Mouse (Mus musculus): Measurements from ENCODE around the gene Camk2b. TPM values are rescaled to one million over a fixed set of nuclear protein-coding genes. Genes with fewer than 3 reads are reported as not detected.
"Not testable (repeated sequence)": the region's sequence is repeated elsewhere in the genome, so short reads cannot be mapped to it uniquely, and the experiment has no call there.

The Camk2b gene
- total RNA-seq (2014; rRNA removed) (188 and 212 TPM in 2 replicates), polyA plus RNA-seq (2015; fragmentation: Nextera tagmentation; extraction: Ambion mirVana) (160 and 165 TPM in 2 replicates)

- ATAC-seq, result no peak
- peak within 1 kb of the TSS; percentile 94 for H3K27ac ChIP-seq
- peak within 1 kb of the TSS; percentile 77 for H3K4me3 ChIP-seq (ENCODE audit: low read length)
- DNase-seq (ENCODE audit: low spot score), result no peak
- peaks cover 12% of the 10 kb centered on the region for H3K4me1 ChIP-seq (ENCODE audit: insufficient read depth, low read length)
- no peak for TF ChIP-seq CTCF (IDR thresholded peaks at IDR 0.05; ENCODE audit: low read depth)
- no peaks in the 10 kb centered on the region for H3K36me3 ChIP-seq (ENCODE audit: insufficient read depth, low read length)
- peak within 1 kb of the TSS; percentile 64 for H3K4me2 ChIP-seq (ENCODE audit: low read depth, low read length)
- 11% methylated on average over 6 of the region's 6 CpGs for WGBS
- H3K9ac ChIP-seq (replicated peaks; ENCODE audit: low read length), result peak within 1 kb of the TSS; percentile 89
- no peaks in the 10 kb centered on the region for H3K9me3 ChIP-seq (ENCODE audit: low read length)
- H3K27me3 ChIP-seq (ENCODE audit: insufficient read depth, low read length), result peaks cover 14% of the 10 kb centered on the region; the same call in 1 of the 2 replicates
Observed at GRCm38 (mm10) chr11:6066176-6066575, at the start of gene Camk2b. Gene Camk2b, minus strand, starts transcription at chr11:6066362.

- Histone ChIP-seq H3K4me1 (ENCODE audit: insufficient read depth, low read length) (no peaks in the 10 kb centered on the region), H3K9me3 (ENCODE audit: low read length) (no peaks in the 10 kb centered on the region), H3K36me3 (ENCODE audit: insufficient read depth, low read length) (peaks cover 37% of the 10 kb centered on the region), H3K27ac (no peak overlapping the region), H3K27me3 (ENCODE audit: insufficient read depth, low read length) (no peaks in the 10 kb centered on the region), H3K4me3 (ENCODE audit: low read length) (no peak overlapping the region), H3K9ac (replicated peaks; ENCODE audit: low read length) (no peak overlapping the region), H3K4me2 (ENCODE audit: low read depth, low read length) (no peak overlapping the region)
- 96% methylated on average over 5 of the region's 5 CpGs for WGBS
- ATAC-seq (no peak), DNase-seq (ENCODE audit: low spot score) (no peak)
- no peak for TF ChIP-seq CTCF (IDR thresholded peaks at IDR 0.05; ENCODE audit: low read depth)
Observed at GRCm38 (mm10) chr11:6111734-6112484, 45.7 kb upstream of the Camk2b start.

- Histone ChIP-seq H3K9me3 (ENCODE audit: low read length) (no peaks in the 10 kb centered on the region), H3K27ac (no peak overlapping the region), H3K4me2 (ENCODE audit: low read depth, low read length) (no peak overlapping the region), H3K9ac (replicated peaks; ENCODE audit: low read length) (no peak overlapping the region), H3K4me1 (ENCODE audit: insufficient read depth, low read length) (no peaks in the 10 kb centered on the region), H3K36me3 (ENCODE audit: insufficient read depth, low read length) (peaks cover 43% of the 10 kb centered on the region), H3K4me3 (ENCODE audit: low read length) (no peak overlapping the region), H3K27me3 (ENCODE audit: insufficient read depth, low read length) (no peaks in the 10 kb centered on the region)
- DNase-seq (ENCODE audit: low spot score), result no peak
- ATAC-seq, result no peak
- TF ChIP-seq CTCF (IDR thresholded peaks at IDR 0.05; ENCODE audit: low read depth), result no peak
Observed at GRCm38 (mm10) chr11:6109990-6110389, 43.8 kb upstream of the Camk2b start.

GRCm38 (mm10) chr11:6108296-6108695, 42.1 kb upstream of the Camk2b start:
- Histone ChIP-seq H3K36me3 (ENCODE audit: insufficient read depth, low read length) (peaks cover 43% of the 10 kb centered on the region), H3K27ac (no peak overlapping the region), H3K4me1 (ENCODE audit: insufficient read depth, low read length) (no peaks in the 10 kb centered on the region), H3K4me3 (ENCODE audit: low read length) (no peak overlapping the region), H3K4me2 (ENCODE audit: low read depth, low read length) (no peak overlapping the region), H3K9me3 (ENCODE audit: low read length) (no peaks in the 10 kb centered on the region), H3K27me3 (ENCODE audit: insufficient read depth, low read length) (no peaks in the 10 kb centered on the region), H3K9ac (replicated peaks; ENCODE audit: low read length) (no peak overlapping the region)
- no peak for ATAC-seq
- no peak for DNase-seq (ENCODE audit: low spot score)
- no peak for TF ChIP-seq CTCF (IDR thresholded peaks at IDR 0.05; ENCODE audit: low read depth)
- WGBS, result 87% methylated on average over 5 of the region's 5 CpGs

- TF ChIP-seq CTCF (IDR thresholded peaks at IDR 0.05; ENCODE audit: low read depth), result no peak
- H3K27ac ChIP-seq, result no peak overlapping the region
- H3K4me3 ChIP-seq (ENCODE audit: low read length), result no peak overlapping the region
- no peak for ATAC-seq
- H3K9me3 ChIP-seq (ENCODE audit: low read length), result no peaks in the 10 kb centered on the region
- H3K4me1 ChIP-seq (ENCODE audit: insufficient read depth, low read length), result no peaks in the 10 kb centered on the region
- no peak overlapping the region for H3K9ac ChIP-seq (replicated peaks; ENCODE audit: low read length)
- H3K4me2 ChIP-seq (ENCODE audit: low read depth, low read length), result no peak overlapping the region
- WGBS, result 56% methylated on average over 3 of the region's 3 CpGs
- H3K27me3 ChIP-seq (ENCODE audit: insufficient read depth, low read length), result no peaks in the 10 kb centered on the region
- no peak for DNase-seq (ENCODE audit: low spot score)
- H3K36me3 ChIP-seq (ENCODE audit: insufficient read depth, low read length), result peaks cover 38% of the 10 kb centered on the region; the same call in 1 of the 2 replicates
Observed at GRCm38 (mm10) chr11:6107722-6108121, 41.6 kb upstream of the Camk2b start.

- H3K36me3 ChIP-seq (ENCODE audit: insufficient read depth, low read length), result peaks cover 19% of the 10 kb centered on the region; the same call in 1 of the 2 replicates
- 68% methylated on average over 5 of the region's 5 CpGs for WGBS
- no peak for ATAC-seq
Observed at GRCm38 (mm10) chr11:6104734-6105133, 38.6 kb upstream of the Camk2b start.

GRCm38 (mm10) chr11:6096637-6097036, 30.5 kb upstream of the Camk2b start:
- H3K9ac ChIP-seq (replicated peaks; ENCODE audit: low read length); H3K27me3 ChIP-seq (ENCODE audit: insufficient read depth, low read length); H3K4me3 ChIP-seq (ENCODE audit: low read length); ATAC-seq; H3K36me3 ChIP-seq (ENCODE audit: insufficient read depth, low read length); H3K4me2 ChIP-seq (ENCODE audit: low read depth, low read length); H3K4me1 ChIP-seq (ENCODE audit: insufficient read depth, low read length); H3K9me3 ChIP-seq (ENCODE audit: low read length); H3K27ac ChIP-seq; DNase-seq (ENCODE audit: low spot score): not testable (repeated sequence)
- 100% methylated on average over 2 of the region's 3 CpGs for WGBS

More at GRCm38 (mm10) chr11:6104734-6105133, 38.6 kb upstream of the Camk2b start:
- Histone ChIP-seq H3K27me3 (ENCODE audit: insufficient read depth, low read length) (no peaks in the 10 kb centered on the region), H3K4me1 (ENCODE audit: insufficient read depth, low read length) (no peaks in the 10 kb centered on the region), H3K9ac (replicated peaks; ENCODE audit: low read length) (no peak overlapping the region), H3K27ac (no peak overlapping the region; the same call in 1 of the 2 replicates), H3K4me2 (ENCODE audit: low read depth, low read length) (no peak overlapping the region), H3K9me3 (ENCODE audit: low read length) (no peaks in the 10 kb centered on the region), H3K4me3 (ENCODE audit: low read length) (no peak overlapping the region)
- peak; percentile 30 for DNase-seq (ENCODE audit: low spot score)
- no peak for TF ChIP-seq CTCF (IDR thresholded peaks at IDR 0.05; ENCODE audit: low read depth)
